Mouse (Mus musculus): ENCODE results near the gene Tuba3a. TPM values are rescaled to one million over a fixed set of nuclear protein-coding genes. Genes with fewer than 3 reads are reported as not detected.

Tuba3a gene
- polyA plus RNA-seq, 2 experiments, result 0.47 TPM; not detected in 1

- ATAC-seq (ENCODE audit: low FRiP score, low read depth) (no peak), DNase-seq (ENCODE audit: low spot score) (no peak)
- Histone ChIP-seq H3K4me3 (replicated peaks; ENCODE audit: low read length) (no peak overlapping the region), H3K9ac (ENCODE audit: low read depth, low read length, severe bottlenecking) (no peak overlapping the region), H3K4me1 (ENCODE audit: control insufficient read depth, insufficient read depth, low read length) (0 out of 2 replicates have a peak, but pooled peaks cover under 1% of the 10 kb centered on the region), H3K27ac (replicated peaks; ENCODE audit: low read depth, low read length) (no peak overlapping the region), H3K4me2 (replicated peaks; ENCODE audit: low read depth, low read length, severe bottlenecking) (no peak overlapping the region), H3K27me3 (ENCODE audit: control insufficient read depth, insufficient read depth, low read length) (peaks cover 36% of the 10 kb centered on the region), H3K36me3 (ENCODE audit: control insufficient read depth, insufficient read depth, low read length) (no peaks in the 10 kb centered on the region), H3K9me3 (ENCODE audit: control insufficient read depth, low read length) (no peaks in the 10 kb centered on the region)
- TF ChIP-seq POLR2A (IDR thresholded peaks at IDR 0.05; ENCODE audit: borderline replicate concordance, extremely low read depth, insufficient read depth, insufficient read length), result no peak
Measured at GRCm38 (mm10) chr6:125319919-125320296, 34.1 kb upstream of the Tuba3a start.

- ATAC-seq (ENCODE audit: low FRiP score, low read depth), result no peak
Measured at GRCm38 (mm10) chr6:125318981-125319918, 33.4 kb upstream of the Tuba3a start.

GRCm38 (mm10) chr6:125317077-125317476 lies 31.2 kb upstream of the Tuba3a start:
- Histone ChIP-seq H3K9ac (ENCODE audit: low read depth, low read length, severe bottlenecking) (no peak overlapping the region), H3K4me1 (ENCODE audit: control insufficient read depth, insufficient read depth, low read length) (peaks cover 25% of the 10 kb centered on the region), H3K36me3 (ENCODE audit: control insufficient read depth, insufficient read depth, low read length) (peaks cover 3% of the 10 kb centered on the region; the same call in 1 of the 2 replicates), H3K27me3 (ENCODE audit: control insufficient read depth, insufficient read depth, low read length) (peaks cover 26% of the 10 kb centered on the region), H3K9me3 (ENCODE audit: control insufficient read depth, low read length) (no peaks in the 10 kb centered on the region), H3K4me3 (replicated peaks; ENCODE audit: low read length) (no peak overlapping the region), H3K27ac (replicated peaks; ENCODE audit: low read depth, low read length) (no peak overlapping the region), H3K4me2 (replicated peaks; ENCODE audit: low read depth, low read length, severe bottlenecking) (no peak overlapping the region)
- 64% methylated on average over 7 of the region's 7 CpGs for WGBS
- TF ChIP-seq POLR2A (IDR thresholded peaks at IDR 0.05; ENCODE audit: borderline replicate concordance, extremely low read depth, insufficient read depth, insufficient read length), result no peak
- no peak for DNase-seq (ENCODE audit: low spot score)
- ATAC-seq (ENCODE audit: low FRiP score, low read depth), result no peak

More at GRCm38 (mm10) chr6:125318981-125319918, 33.4 kb upstream of the Tuba3a start:
- no peaks in the 10 kb centered on the region for H3K9me3 ChIP-seq (ENCODE audit: control insufficient read depth, low read length)
- H3K4me3 ChIP-seq (replicated peaks; ENCODE audit: low read length), result no peak overlapping the region
- no peak for TF ChIP-seq POLR2A (IDR thresholded peaks at IDR 0.05; ENCODE audit: borderline replicate concordance, extremely low read depth, insufficient read depth, insufficient read length)
- H3K4me2 ChIP-seq (replicated peaks; ENCODE audit: low read depth, low read length, severe bottlenecking), result no peak overlapping the region
- WGBS, result 67% methylated on average over 15 of the region's 15 CpGs
- no peak for DNase-seq (ENCODE audit: low spot score)
- no peak overlapping the region for H3K9ac ChIP-seq (ENCODE audit: low read depth, low read length, severe bottlenecking)
- peaks cover 7% of the 10 kb centered on the region for H3K4me1 ChIP-seq (ENCODE audit: control insufficient read depth, insufficient read depth, low read length)
- no peak overlapping the region for H3K27ac ChIP-seq (replicated peaks; ENCODE audit: low read depth, low read length)
- peaks cover 36% of the 10 kb centered on the region for H3K27me3 ChIP-seq (ENCODE audit: control insufficient read depth, insufficient read depth, low read length)
- no peaks in the 10 kb centered on the region for H3K36me3 ChIP-seq (ENCODE audit: control insufficient read depth, insufficient read depth, low read length)

GRCm38 (mm10) chr6:125314746-125315145 lies 28.9 kb upstream of the Tuba3a start:
- Histone ChIP-seq H3K27me3 (ENCODE audit: control insufficient read depth, insufficient read depth, low read length) (peaks cover 3% of the 10 kb centered on the region; the same call in 1 of the 2 replicates), H3K27ac (replicated peaks; ENCODE audit: low read depth, low read length) (no peak overlapping the region), H3K9me3 (ENCODE audit: control insufficient read depth, low read length) (no peaks in the 10 kb centered on the region), H3K4me3 (replicated peaks; ENCODE audit: low read length) (no peak overlapping the region), H3K36me3 (ENCODE audit: control insufficient read depth, insufficient read depth, low read length) (peaks cover 10% of the 10 kb centered on the region; the same call in 1 of the 2 replicates), H3K9ac (ENCODE audit: low read depth, low read length, severe bottlenecking) (no peak overlapping the region; the same call in 1 of the 2 replicates), H3K4me2 (replicated peaks; ENCODE audit: low read depth, low read length, severe bottlenecking) (no peak overlapping the region; the same call in 1 of the 2 replicates), H3K4me1 (ENCODE audit: control insufficient read depth, insufficient read depth, low read length) (peaks cover 32% of the 10 kb centered on the region)
- ATAC-seq (ENCODE audit: low FRiP score, low read depth) (no peak), DNase-seq (ENCODE audit: low spot score) (no peak)
- TF ChIP-seq POLR2A (IDR thresholded peaks at IDR 0.05; ENCODE audit: borderline replicate concordance, extremely low read depth, insufficient read depth, insufficient read length), result no peak
- WGBS, result 51% methylated on average over 6 of the region's 6 CpGs

- H3K4me3 ChIP-seq (replicated peaks; ENCODE audit: low read length), result peak overlapping the region; percentile 52
- DNase-seq (ENCODE audit: low spot score), result no peak
- no peaks in the 10 kb centered on the region for H3K9me3 ChIP-seq (ENCODE audit: control insufficient read depth, low read length)
- H3K4me1 ChIP-seq (ENCODE audit: control insufficient read depth, insufficient read depth, low read length), result peaks cover 35% of the 10 kb centered on the region
- no peak for TF ChIP-seq POLR2A (IDR thresholded peaks at IDR 0.05; ENCODE audit: borderline replicate concordance, extremely low read depth, insufficient read depth, insufficient read length)
- H3K27me3 ChIP-seq (ENCODE audit: control insufficient read depth, insufficient read depth, low read length), result no peaks in the 10 kb centered on the region; the same call in 1 of the 2 replicates
- peak overlapping the region; percentile 75 for H3K27ac ChIP-seq (replicated peaks; ENCODE audit: low read depth, low read length)
- peak; percentile 18; the same call in 1 of the 2 replicates for ATAC-seq (ENCODE audit: low FRiP score, low read depth)
- peaks cover 15% of the 10 kb centered on the region; the same call in 1 of the 2 replicates for H3K36me3 ChIP-seq (ENCODE audit: control insufficient read depth, insufficient read depth, low read length)
- peak overlapping the region; percentile 84 for H3K4me2 ChIP-seq (replicated peaks; ENCODE audit: low read depth, low read length, severe bottlenecking)
- H3K9ac ChIP-seq (ENCODE audit: low read depth, low read length, severe bottlenecking), result peak overlapping the region; percentile 84
- 46% methylated on average over 7 of the region's 7 CpGs for WGBS
Measured at GRCm38 (mm10) chr6:125314231-125314563, 28.4 kb upstream of the Tuba3a start.
